Mouse (Mus musculus): ENCODE measurements at regions not wholly inside any gene's neighbourhood (a gene's known extent, or its start where the extent isn't known, plus 50 kb on each side); places are given as distances from the start of the nearest gene placed in this dataset.

DNA sequence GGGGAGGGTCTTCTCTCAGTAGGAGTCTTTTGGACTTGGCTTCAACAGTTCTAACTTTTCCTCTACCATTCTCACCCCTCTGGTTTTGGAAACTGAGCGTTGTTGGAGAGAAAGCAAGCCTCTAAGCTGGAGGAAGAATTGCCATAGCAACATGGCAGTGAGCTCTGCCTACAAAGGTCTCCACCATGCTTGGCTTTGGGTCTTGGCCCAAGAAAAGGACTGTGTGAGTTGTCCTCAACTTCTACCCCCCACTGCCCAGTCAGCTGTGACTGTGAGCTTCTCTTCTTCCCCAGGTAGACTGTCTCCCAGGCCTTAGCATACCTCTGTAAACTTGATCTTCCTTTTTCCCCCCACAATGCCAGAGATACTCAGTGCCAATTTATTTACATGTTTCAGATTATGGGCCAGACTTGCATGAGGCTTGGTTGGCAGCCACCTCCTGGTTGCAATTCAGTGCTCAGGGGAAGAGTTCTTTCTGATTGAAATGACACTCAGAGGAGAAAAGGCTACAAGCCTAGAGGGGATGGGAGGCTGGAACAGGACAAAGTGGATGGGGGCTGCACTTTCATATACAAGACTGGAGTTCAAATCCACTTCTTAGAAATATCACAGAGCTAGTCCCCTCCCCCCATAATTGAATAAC, 147.0 kb downstream of the 9330182O14Rik start:
- TF ChIP-seq CTCF (IDR thresholded peaks at IDR 0.05; ENCODE audit: borderline replicate concordance, insufficient read depth, low read length) (no peak), POLR2A (IDR thresholded peaks at IDR 0.05; ENCODE audit: low read depth, low read length) (no peak)

Data from embryonic fibroblast, embryonic 13.5 days (primary cell).